Mouse (Mus musculus) embryonic fibroblast, embryonic 13.5 days (primary cell): ENCODE data around the gene Apobec3.

ENCODE experiments used
- CTCF ChIP-seq: IDR thresholded peaks from 2 replicates; pipeline ENCODE4 v1.5.1; 2011; ENCODE audit warnings: mild to moderate bottlenecking, control low read depth, low read length, moderate library complexity, borderline replicate concordance; ENCODE audit not compliant: insufficient read depth
- POLR2A ChIP-seq: IDR thresholded peaks from 2 replicates; pipeline ENCODE4 v1.6.1; 2011; ENCODE audit warnings: low read depth, mild to moderate bottlenecking, control low read depth, low read length, moderate library complexity

- TF ChIP-seq CTCF (no peak), POLR2A (no peak)
These were observed 9.9 kb downstream of the Apobec3 start for GRCm38 (mm10) chr15:79901399-79901798.
